Mouse (Mus musculus): ENCODE results near the gene Fau. TPM values are rescaled to one million over a fixed set of nuclear protein-coding genes. Genes with fewer than 3 reads are reported as not detected.

Fau gene
- polyA plus RNA-seq, 1 experiment from 2014 or later = 618 TPM

DNA sequence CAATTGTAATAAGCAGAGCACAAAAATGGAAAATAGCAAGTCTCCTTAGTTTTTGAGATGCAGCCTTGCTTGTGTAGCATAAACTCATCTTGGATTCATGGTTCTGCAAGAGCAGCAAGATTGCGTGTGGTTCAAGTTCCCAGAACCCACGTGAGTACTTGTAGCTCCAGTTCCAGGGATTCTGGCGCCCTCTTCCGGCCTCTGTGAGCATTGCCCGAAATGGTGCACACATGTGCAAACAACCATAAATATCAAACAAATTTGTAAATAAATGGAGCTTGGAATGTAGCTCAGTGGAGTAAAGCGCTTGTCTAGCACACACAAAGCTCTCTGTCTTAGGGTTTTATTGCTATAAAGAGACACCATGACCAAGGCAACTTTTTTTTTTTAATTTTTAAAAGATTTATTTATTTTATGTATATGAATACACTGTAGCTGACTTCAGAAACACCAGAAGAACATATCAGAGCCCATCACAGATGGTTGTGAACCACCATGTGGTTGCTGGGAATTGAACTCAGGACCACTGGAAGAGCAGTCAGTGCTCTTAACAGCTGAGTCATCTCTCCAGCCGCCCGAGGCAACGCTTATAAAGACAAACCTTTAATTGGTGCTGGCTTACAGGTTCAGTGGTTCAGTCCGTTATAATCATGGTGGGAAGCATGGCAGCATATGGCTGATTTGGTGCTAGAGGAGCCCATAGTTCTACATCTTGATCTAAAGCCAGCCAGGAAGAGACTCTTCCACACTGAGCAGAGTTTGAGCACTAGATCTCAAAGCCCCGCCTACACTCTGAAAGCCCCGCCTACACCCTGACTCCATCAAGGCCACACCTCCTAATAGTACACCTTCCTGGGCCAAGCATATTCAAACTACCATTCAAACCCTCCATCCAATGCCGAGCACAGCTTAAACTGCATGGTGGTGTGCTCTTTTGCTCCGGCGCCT is 39.2 kb upstream of the Fau start:
- no peak for ATAC-seq (ENCODE audit: insufficient number of reproducible peaks, insufficient read depth, low FRiP score, low read depth)
- 30% methylated on average over 15 of the region's 15 CpGs for WGBS
- Histone ChIP-seq H3K27me3 (ENCODE audit: control insufficient read depth, insufficient read depth, low read length) (peaks cover 8% of the 10 kb centered on the region; the same call in 1 of the 2 replicates), H3K4me3 (ENCODE audit: control insufficient read depth in 1 of 2, insufficient read depth in 1 of 2, low read depth in 1 of 2, low read length in 2 of 2) (no peak overlapping the region), H3K36me3 (ENCODE audit: control insufficient read depth, insufficient read depth, low read length) (no peaks in the 10 kb centered on the region), H3K4me2 (ENCODE audit: low read length) (no peak overlapping the region), H3K27ac (replicated peaks in 1 of 2; ENCODE audit: control insufficient read depth in 1 of 2, insufficient read depth in 1 of 2, low read depth in 2 of 2, low read length in 2 of 2) (no peak overlapping the region), H3K9me3 (ENCODE audit: control insufficient read depth, low read length) (no peaks in the 10 kb centered on the region), H3K9ac (ENCODE audit: low read length) (no peak overlapping the region), H3K4me1 (ENCODE audit: control insufficient read depth in 2 of 2, insufficient read depth in 2 of 2, low read length in 2 of 2) (peaks cover 9 to 10% of the 10 kb centered on the region in 2 experiments; a peak in 3 of 4 replicates)

DNA sequence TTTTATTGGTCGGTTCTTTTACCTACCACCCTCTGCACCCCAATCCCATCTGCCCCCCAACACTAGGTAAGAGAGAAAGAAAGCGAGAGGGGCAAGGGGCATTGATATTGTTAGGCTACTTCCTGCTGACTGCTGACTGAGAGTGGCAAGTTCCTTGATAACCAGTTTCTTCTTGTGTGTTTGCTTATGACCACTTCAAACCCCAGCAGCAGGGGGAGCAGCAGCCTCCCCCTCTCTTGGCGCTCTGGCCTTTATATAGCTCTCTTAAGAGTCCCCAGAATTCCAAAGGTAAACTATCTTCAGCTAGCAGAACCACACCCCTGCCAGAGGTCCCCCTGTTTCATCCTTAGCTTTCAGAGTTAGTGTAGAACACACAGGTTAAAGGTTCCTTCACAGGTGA is 37.4 kb upstream of the Fau start:
- Histone ChIP-seq H3K4me3 (ENCODE audit: control insufficient read depth in 1 of 2, insufficient read depth in 1 of 2, low read depth in 1 of 2, low read length in 2 of 2) (no peak overlapping the region), H3K4me1 (ENCODE audit: control insufficient read depth in 2 of 2, insufficient read depth in 2 of 2, low read length in 2 of 2) (peaks cover 3 to 7% of the 10 kb centered on the region in 2 experiments; a peak in 3 of 4 replicates), H3K9me3 (ENCODE audit: control insufficient read depth, low read length) (no peaks in the 10 kb centered on the region), H3K9ac (ENCODE audit: low read length) (no peak overlapping the region), H3K36me3 (ENCODE audit: control insufficient read depth, insufficient read depth, low read length) (no peaks in the 10 kb centered on the region), H3K27me3 (ENCODE audit: control insufficient read depth, insufficient read depth, low read length) (peaks cover 8% of the 10 kb centered on the region; the same call in 1 of the 2 replicates), H3K27ac (replicated peaks in 1 of 2; ENCODE audit: control insufficient read depth in 1 of 2, insufficient read depth in 1 of 2, low read depth in 2 of 2, low read length in 2 of 2) (no peak overlapping the region), H3K4me2 (ENCODE audit: low read length) (no peak overlapping the region)
- no peak for ATAC-seq (ENCODE audit: insufficient number of reproducible peaks, insufficient read depth, low FRiP score, low read depth)
- WGBS = 46% methylated on average over 3 of the region's 3 CpGs

- no peak for ATAC-seq (ENCODE audit: insufficient number of reproducible peaks, insufficient read depth, low FRiP score, low read depth)
- H3K4me3 ChIP-seq (ENCODE audit: control insufficient read depth in 1 of 2, insufficient read depth in 1 of 2, low read depth in 1 of 2, low read length in 2 of 2) = no peak overlapping the region
- H3K9ac ChIP-seq (ENCODE audit: low read length) = no peak overlapping the region
- no peak overlapping the region for H3K27ac ChIP-seq (replicated peaks in 1 of 2; ENCODE audit: control insufficient read depth in 1 of 2, insufficient read depth in 1 of 2, low read depth in 2 of 2, low read length in 2 of 2)
- 50% methylated on average over 8 of the region's 8 CpGs for WGBS
- no peaks in the 10 kb centered on the region for H3K27me3 ChIP-seq (ENCODE audit: control insufficient read depth, insufficient read depth, low read length)
- no peaks in the 10 kb centered on the region for H3K36me3 ChIP-seq (ENCODE audit: control insufficient read depth, insufficient read depth, low read length)
- H3K4me2 ChIP-seq (ENCODE audit: low read length) = no peak overlapping the region
- H3K9me3 ChIP-seq (ENCODE audit: control insufficient read depth, low read length) = no peaks in the 10 kb centered on the region
- no peaks in the 10 kb centered on the region for H3K4me1 ChIP-seq (ENCODE audit: control insufficient read depth in 2 of 2, insufficient read depth in 2 of 2, low read length in 2 of 2)
These were observed 34.6 kb upstream of the Fau start for GRCm38 (mm10) chr19:6023059-6023458.

DNA sequence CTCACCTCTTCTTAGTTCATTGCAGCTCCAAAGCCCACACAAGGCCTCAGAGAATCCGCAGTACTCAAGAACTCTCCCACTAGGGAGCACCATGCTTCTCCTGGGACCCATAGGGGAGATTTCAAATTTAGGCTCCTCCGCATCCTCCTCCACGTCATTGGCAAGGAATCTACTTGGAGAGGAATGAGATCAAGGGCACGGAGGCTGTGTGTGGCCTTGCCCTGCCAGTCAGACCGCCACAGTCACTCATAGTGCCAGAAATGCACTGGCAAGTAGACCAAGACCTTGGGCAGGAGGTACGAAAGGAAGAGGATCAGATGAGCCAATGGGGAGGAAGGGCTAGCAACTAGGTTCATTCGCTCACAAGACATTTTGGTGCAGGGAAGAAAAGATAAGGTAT is 33.7 kb upstream of the Fau start:
- H3K27me3 ChIP-seq (ENCODE audit: control insufficient read depth, insufficient read depth, low read length) = no peaks in the 10 kb centered on the region
- H3K4me3 ChIP-seq (ENCODE audit: control insufficient read depth in 1 of 2, insufficient read depth in 1 of 2, low read depth in 1 of 2, low read length in 2 of 2) = no peak overlapping the region
- ATAC-seq (ENCODE audit: insufficient number of reproducible peaks, insufficient read depth, low FRiP score, low read depth) = no peak
- no peak overlapping the region for H3K9ac ChIP-seq (ENCODE audit: low read length)
- 78% methylated on average over 7 of the region's 7 CpGs for WGBS
- no peak overlapping the region for H3K4me2 ChIP-seq (ENCODE audit: low read length)
- no peaks in the 10 kb centered on the region for H3K36me3 ChIP-seq (ENCODE audit: control insufficient read depth, insufficient read depth, low read length)
- H3K27ac ChIP-seq (replicated peaks in 1 of 2; ENCODE audit: control insufficient read depth in 1 of 2, insufficient read depth in 1 of 2, low read depth in 2 of 2, low read length in 2 of 2) = no peak overlapping the region
- no peaks in the 10 kb centered on the region for H3K4me1 ChIP-seq (ENCODE audit: control insufficient read depth in 2 of 2, insufficient read depth in 2 of 2, low read length in 2 of 2)
- H3K9me3 ChIP-seq (ENCODE audit: control insufficient read depth, low read length) = no peaks in the 10 kb centered on the region

- Histone ChIP-seq H3K9ac (ENCODE audit: low read length) (no peak overlapping the region), H3K9me3 (ENCODE audit: control insufficient read depth, low read length) (no peaks in the 10 kb centered on the region), H3K4me1 (ENCODE audit: control insufficient read depth in 2 of 2, insufficient read depth in 2 of 2, low read length in 2 of 2) (no peaks in the 10 kb centered on the region), H3K4me2 (ENCODE audit: low read length) (no peak overlapping the region), H3K27me3 (ENCODE audit: control insufficient read depth, insufficient read depth, low read length) (no peaks in the 10 kb centered on the region), H3K36me3 (ENCODE audit: control insufficient read depth, insufficient read depth, low read length) (no peaks in the 10 kb centered on the region), H3K4me3 (ENCODE audit: control insufficient read depth in 1 of 2, insufficient read depth in 1 of 2, low read depth in 1 of 2, low read length in 2 of 2) (no peak overlapping the region), H3K27ac (replicated peaks in 1 of 2; ENCODE audit: control insufficient read depth in 1 of 2, insufficient read depth in 1 of 2, low read depth in 2 of 2, low read length in 2 of 2) (no peak overlapping the region)
- WGBS = 76% methylated on average over 6 of the region's 6 CpGs
- ATAC-seq (ENCODE audit: insufficient number of reproducible peaks, insufficient read depth, low FRiP score, low read depth) = no peak
These were observed 28.7 kb upstream of the Fau start for GRCm38 (mm10) chr19:6028991-6029390.

DNA sequence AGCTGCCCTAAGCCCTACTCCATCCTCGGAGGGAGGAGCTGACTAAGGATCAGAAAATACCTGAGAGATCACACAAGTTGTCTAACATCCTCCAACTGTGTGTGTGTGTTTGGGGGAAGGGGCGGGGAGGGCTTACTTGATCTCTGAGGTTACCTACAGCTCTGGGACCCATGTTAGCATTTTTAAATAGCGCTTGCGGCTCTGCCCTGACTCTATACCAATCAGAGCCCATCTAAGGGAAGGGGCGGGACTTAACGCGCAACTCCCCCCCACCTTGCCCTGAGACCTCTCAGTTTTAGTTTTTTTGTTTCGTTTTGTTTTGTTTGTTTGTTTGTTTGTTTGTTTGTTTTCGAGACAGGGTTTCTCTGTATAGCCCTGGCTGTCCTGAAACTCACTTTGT is 28.2 kb upstream of the Fau start:
- 71% methylated on average over 9 of the region's 9 CpGs for WGBS
- no peak overlapping the region for H3K27ac ChIP-seq (replicated peaks in 1 of 2; ENCODE audit: control insufficient read depth in 1 of 2, insufficient read depth in 1 of 2, low read depth in 2 of 2, low read length in 2 of 2)
- H3K4me3 ChIP-seq (ENCODE audit: control insufficient read depth in 1 of 2, insufficient read depth in 1 of 2, low read depth in 1 of 2, low read length in 2 of 2) = no peak overlapping the region
- no peaks in the 10 kb centered on the region for H3K36me3 ChIP-seq (ENCODE audit: control insufficient read depth, insufficient read depth, low read length)
- no peaks in the 10 kb centered on the region for H3K9me3 ChIP-seq (ENCODE audit: control insufficient read depth, low read length)
- no peaks in the 10 kb centered on the region for H3K27me3 ChIP-seq (ENCODE audit: control insufficient read depth, insufficient read depth, low read length)
- H3K9ac ChIP-seq (ENCODE audit: low read length) = no peak overlapping the region
- ATAC-seq (ENCODE audit: insufficient number of reproducible peaks, insufficient read depth, low FRiP score, low read depth) = no peak
- H3K4me2 ChIP-seq (ENCODE audit: low read length) = no peak overlapping the region
- H3K4me1 ChIP-seq (ENCODE audit: control insufficient read depth in 2 of 2, insufficient read depth in 2 of 2, low read length in 2 of 2) = no peaks in the 10 kb centered on the region

GRCm38 (mm10) chr19:6030520-6031280 is 26.9 kb upstream of the Fau start:
- H3K36me3 ChIP-seq (ENCODE audit: control insufficient read depth, insufficient read depth, low read length) = no peaks in the 10 kb centered on the region
- WGBS = 69% methylated on average over 14 of the region's 14 CpGs
- no peak overlapping the region for H3K9ac ChIP-seq (ENCODE audit: low read length)
- H3K9me3 ChIP-seq (ENCODE audit: control insufficient read depth, low read length) = no peaks in the 10 kb centered on the region
- no peak overlapping the region for H3K4me3 ChIP-seq (ENCODE audit: control insufficient read depth in 1 of 2, insufficient read depth in 1 of 2, low read depth in 1 of 2, low read length in 2 of 2)
- no peak overlapping the region for H3K4me2 ChIP-seq (ENCODE audit: low read length)
- ATAC-seq (ENCODE audit: insufficient number of reproducible peaks, insufficient read depth, low FRiP score, low read depth) = no peak
- H3K4me1 ChIP-seq (ENCODE audit: control insufficient read depth in 2 of 2, insufficient read depth in 2 of 2, low read length in 2 of 2) = no peaks in the 10 kb centered on the region
- H3K27me3 ChIP-seq (ENCODE audit: control insufficient read depth, insufficient read depth, low read length) = no peaks in the 10 kb centered on the region
- H3K27ac ChIP-seq (replicated peaks in 1 of 2; ENCODE audit: control insufficient read depth in 1 of 2, insufficient read depth in 1 of 2, low read depth in 2 of 2, low read length in 2 of 2) = no peak overlapping the region
